Mouse (Mus musculus): ENCODE measurements at regions not wholly inside any gene's neighbourhood (a gene's known extent, or its start where the extent isn't known, plus 50 kb on each side); places are given as distances from the start of the nearest gene placed in this dataset.
A peak's percentile ranks its signal among the peaks of the same experiment; 100 is the strongest.
"Not testable (repeated sequence)": the region's sequence is repeated elsewhere in the genome, so short reads cannot be mapped to it uniquely, and the experiment has no call there.

GRCm38 (mm10) chr11:40159161-40159560 is 535.8 kb downstream of the Mat2b start:
- not testable (repeated sequence) for DNase-seq (ENCODE audit: low read depth, low spot score)

GRCm38 (mm10) chr11:40149312-40149711 is 545.7 kb downstream of the Mat2b start:
- peak; percentile 40 for DNase-seq (ENCODE audit: low read depth, low spot score)

DNA sequence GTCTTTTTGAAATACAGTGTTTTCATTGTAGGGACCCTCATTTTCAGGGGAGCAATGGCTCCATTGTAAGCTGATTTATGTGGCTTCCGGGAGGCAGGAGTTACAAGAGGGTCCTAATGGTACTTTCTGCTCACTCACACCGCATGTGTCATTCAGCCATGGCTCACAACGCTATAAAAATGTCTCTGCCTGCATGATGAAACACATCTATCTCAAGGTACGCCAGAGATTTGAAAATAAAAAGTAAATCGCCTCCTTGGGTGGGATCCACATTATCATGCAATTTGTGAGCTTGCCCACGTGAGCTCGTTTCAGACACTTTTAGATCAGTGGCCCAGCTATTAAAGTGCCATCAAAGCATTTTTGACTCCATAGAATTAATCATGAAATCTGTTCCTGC is 557.2 kb downstream of the Mat2b start:
- no peak for DNase-seq (ENCODE audit: low read depth, low spot score)

GRCm38 (mm10) chr11:40102613-40103012 is 592.4 kb downstream of the Mat2b start:
- DNase-seq (ENCODE audit: low read depth, low spot score), result no peak

GRCm38 (mm10) chr11:40074317-40074716 is 620.7 kb downstream of the Mat2b start:
- no peak for DNase-seq (ENCODE audit: low read depth, low spot score)

GRCm38 (mm10) chr11:40050503-40050902 is 644.5 kb downstream of the Mat2b start:
- no peak for DNase-seq (ENCODE audit: low read depth, low spot score)

DNA sequence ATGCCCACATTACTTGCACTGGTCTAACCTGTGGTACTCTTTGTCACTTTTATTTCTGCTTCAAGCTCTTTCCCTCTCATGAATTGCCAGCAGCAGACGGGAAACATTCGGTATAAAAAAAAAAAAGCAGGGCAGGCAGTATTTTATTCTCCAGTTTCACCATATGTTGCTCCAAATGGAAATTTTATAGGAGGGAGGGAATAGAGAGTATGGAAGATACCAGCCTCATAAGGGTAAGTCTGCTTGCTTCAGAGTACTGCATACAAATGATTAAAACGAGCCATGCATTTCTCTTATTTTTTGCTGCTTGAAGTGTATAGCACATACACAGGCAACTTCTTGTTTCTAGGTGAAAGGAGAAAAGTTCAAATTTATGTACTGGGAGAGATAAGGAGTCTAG is 667.5 kb downstream of the Mat2b start:
- DNase-seq (ENCODE audit: low read depth, low spot score), result peak; percentile 46

GRCm38 (mm10) chr11:39999483-39999882 is 695.5 kb downstream of the Mat2b start:
- DNase-seq (ENCODE audit: low read depth, low spot score), result no peak

GRCm38 (mm10) chr11:39998612-39999011 is 696.4 kb downstream of the Mat2b start:
- no peak for DNase-seq (ENCODE audit: low read depth, low spot score)

GRCm38 (mm10) chr11:39972585-39972984 is 722.4 kb downstream of the Mat2b start:
- peak; percentile 46 for DNase-seq (ENCODE audit: low read depth, low spot score)

GRCm38 (mm10) chr11:39963705-39964104 is 731.3 kb downstream of the Mat2b start:
- DNase-seq (ENCODE audit: low read depth, low spot score), result no peak

DNA sequence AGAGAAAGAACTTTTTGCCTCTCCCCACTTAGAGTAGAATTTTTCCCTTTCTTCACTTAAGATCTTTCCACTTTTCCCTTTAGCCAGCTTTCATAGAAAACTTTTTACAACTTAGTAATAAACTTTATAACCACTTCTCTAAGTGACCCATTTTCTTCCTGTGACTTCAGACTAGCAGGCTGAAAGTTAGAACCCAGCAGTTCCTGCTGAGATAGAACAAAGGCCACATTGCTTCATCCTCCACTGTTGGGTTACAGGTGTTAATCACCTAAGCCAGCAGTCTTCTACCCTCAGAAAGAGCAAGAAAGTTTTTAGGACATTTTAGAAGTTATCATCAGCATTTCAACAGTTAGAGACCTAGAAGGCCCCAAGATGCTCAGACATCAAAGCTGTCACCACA is 740.6 kb downstream of the Mat2b start:
- DNase-seq (ENCODE audit: low read depth, low spot score), result no peak

- peak; percentile 31 for DNase-seq (ENCODE audit: low read depth, low spot score)
Measured at GRCm38 (mm10) chr11:39944196-39944595, 750.8 kb downstream of the Mat2b start.

DNA sequence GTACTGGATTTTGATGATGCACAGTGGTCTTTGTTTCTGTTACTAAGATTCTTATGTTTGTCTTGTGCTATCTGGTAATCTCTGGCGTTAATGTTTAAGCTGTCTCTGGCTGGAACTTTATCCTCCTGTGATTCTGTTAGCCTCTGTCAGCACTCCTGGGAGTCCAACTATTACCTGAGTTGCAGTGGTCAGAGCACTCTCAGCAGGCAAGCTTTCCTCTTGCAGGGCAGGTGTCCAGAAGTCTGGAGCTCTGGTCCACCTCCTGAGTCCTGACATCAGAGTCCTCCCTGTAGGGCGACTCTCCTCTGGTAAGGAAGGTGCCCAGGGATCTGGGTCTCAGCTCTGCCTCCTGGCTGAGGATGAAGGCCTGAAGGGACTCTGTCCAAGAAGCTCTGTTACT is 760.8 kb downstream of the Mat2b start:
- DNase-seq (ENCODE audit: low read depth, low spot score), result no peak

DNA sequence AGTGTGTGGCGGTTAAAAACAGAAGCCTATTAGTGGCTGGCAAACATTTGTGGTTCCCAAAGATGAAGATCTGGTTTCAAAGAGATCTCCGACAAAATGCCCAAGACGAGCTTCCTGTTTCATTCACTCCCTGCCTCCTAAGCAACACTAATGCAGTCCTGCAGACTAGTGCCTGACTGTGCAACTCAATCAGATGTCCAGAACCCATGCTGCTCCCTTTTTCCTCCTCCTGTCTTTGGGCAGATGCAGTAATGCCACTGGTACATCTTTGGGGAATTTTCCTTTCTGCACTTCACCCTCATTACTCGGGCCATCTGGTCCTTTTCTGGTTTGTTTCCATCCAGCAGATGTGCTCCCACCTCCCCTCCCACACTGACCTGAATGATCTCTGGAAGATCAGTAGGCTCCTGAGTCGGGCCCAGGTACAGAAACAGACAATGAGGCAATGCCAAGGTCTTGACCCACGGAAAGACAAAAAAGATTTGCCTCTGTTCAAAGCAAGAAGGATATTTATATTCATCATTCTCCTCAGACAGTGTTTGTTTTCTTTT is 771.0 kb downstream of the Mat2b start:
- no peak for DNase-seq (ENCODE audit: low read depth, low spot score)

DNA sequence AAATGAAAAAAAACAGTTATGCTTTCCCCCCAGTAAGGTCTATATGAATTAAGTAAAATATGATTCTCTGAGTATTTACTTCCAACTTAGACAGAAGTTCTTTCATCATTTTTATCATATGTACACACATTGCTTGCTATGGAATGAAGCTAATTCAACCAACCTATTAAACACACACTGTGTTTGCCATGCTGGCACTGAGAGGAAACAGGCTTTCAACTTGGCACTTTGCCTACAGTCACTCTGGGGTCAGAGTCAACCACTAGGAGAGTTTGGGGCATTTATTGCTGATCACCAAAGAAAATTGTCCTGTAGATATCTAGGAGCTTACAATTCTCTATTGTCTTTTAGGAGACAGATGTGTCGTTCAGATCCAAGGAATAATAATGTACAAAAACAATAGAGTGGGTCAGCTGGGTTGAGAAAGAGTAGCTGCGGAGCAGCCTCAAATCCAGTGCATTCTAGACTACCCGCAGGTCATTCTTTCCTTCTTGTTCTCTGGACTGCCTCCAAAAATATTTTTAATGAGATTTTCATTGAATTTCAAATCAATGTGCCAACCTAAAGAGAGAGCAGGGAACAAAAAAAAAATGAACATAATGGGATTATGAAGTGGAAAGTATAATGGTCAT is 777.2 kb downstream of the Mat2b start:
- DNase-seq (ENCODE audit: low read depth, low spot score), result no peak

DNA sequence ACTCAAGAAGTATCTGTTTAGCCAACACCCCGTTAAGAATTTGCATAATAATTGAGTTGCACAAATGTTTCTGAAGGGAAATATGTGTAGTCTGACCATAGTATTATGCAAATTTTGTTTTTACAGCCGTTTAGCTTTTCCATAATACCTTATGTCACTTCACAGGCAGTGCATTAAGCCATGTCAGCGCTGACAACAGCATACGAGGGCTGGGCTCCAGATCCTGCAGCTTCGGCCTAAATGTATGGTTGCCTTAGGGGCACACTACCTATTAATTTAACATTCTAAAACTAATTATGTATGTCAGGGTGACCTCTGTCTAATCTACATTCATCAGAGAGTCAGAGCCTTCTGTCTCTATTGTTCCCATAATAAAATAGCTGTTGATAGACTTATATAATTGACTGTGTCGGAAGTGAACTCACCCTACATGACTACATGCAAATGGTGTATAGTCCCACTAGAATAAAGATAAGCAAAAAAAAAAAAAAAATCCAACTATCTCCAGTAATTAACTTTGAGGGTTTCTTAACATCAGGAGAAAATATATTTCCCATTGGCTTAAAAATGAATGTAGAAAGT is 795.3 kb downstream of the Mat2b start:
- no peak for DNase-seq (ENCODE audit: low read depth, low spot score)

DNA sequence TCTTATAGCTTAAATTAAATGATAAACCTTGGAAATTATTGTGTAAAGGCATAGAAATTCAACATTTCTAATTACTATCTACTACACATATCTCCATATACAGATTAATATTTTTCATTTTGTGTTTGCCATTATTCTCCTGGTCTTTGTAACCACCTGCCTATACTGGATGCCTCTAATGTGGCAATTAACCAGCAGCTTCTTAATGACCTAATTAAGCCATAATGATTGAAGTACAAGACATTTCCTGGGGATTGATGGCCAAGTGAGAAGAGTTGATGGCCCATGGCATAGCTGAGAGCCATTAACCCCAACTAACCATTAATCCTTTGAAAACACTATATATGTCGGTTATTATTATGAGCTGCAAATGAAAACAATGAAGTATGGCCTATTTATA is 811.7 kb downstream of the Mat2b start:
- DNase-seq (ENCODE audit: low read depth, low spot score), result no peak

DNA sequence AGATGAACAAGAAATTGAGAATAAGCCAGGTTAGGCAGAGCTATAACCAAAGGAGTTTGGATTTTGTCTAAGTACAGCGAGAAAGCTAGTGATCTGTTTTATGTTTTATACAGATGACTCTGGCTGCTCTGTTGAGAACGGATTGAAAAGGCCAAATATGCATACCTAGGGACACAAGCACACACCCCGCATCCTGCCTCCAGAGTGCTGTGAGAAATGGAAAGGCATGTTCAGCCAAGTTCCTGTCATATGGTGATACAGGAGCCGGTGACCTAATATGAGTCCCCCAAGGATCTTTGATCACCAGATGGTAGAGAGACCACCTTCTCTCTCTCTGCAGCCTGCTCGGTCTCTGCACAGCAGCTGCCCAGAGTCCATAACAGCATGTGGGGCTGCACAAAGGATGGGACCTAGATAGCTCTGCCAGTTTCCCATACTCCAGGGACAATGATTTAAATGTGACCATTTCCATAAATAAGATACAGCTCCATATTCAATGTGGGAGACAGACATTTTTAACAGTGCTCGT is 826.5 kb downstream of the Mat2b start:
- no peak for DNase-seq (ENCODE audit: low read depth, low spot score)

All from telencephalon, adult 2 months (tissue).